Mouse (Mus musculus): ENCODE measurements around the gene Tram2. TPM values are rescaled to one million over a fixed set of nuclear protein-coding genes. Genes with fewer than 3 reads are reported as not detected.

The Tram2 gene
- 4.4 and 5.8 TPM in 2 replicates for polyA plus RNA-seq (2012; rRNA removed)

GRCm38 (mm10) chr1:21079217-21079773 lies at the start of gene Tram2:
Gene Tram2 (minus strand): TSS chr1:21079229.

GRCm38 (mm10) chr1:20951300-20951763 lies 127.7 kb downstream of the Tram2 start, which contains the start of gene Efhc1:
Gene Efhc1 (plus strand): TSS chr1:20951626.

Other genes starting within 250 kb of the Tram2 start
- 22.3 and 36.8 TPM in 2 replicates for gene Paqr8, start 188.6 kb downstream of the Tram2 start, polyA plus RNA-seq (2012; rRNA removed)
- gene Efhc1, start 127.6 kb downstream of the Tram2 start, polyA plus RNA-seq (2012; rRNA removed): 0.43 and 1.1 TPM in 2 replicates
- gene Tmem14a, start 139.3 kb upstream of the Tram2 start, polyA plus RNA-seq (2012; rRNA removed): 2.3 and 3.0 TPM in 2 replicates
- 1.8 and 3.9 TPM in 2 replicates for gene Gsta3, start 161.4 kb upstream of the Tram2 start, polyA plus RNA-seq (2012; rRNA removed)